Mouse (Mus musculus): ENCODE results near the gene Phactr1.
"Not testable (repeated sequence)": the region's sequence is repeated elsewhere in the genome, so short reads cannot be mapped to it uniquely, and the experiment has no call there.

Phactr1 gene

GRCm38 (mm10) chr13:42932046-42932445 lies 251.6 kb downstream of the Phactr1 start:
- no peak for DNase-seq

DNA sequence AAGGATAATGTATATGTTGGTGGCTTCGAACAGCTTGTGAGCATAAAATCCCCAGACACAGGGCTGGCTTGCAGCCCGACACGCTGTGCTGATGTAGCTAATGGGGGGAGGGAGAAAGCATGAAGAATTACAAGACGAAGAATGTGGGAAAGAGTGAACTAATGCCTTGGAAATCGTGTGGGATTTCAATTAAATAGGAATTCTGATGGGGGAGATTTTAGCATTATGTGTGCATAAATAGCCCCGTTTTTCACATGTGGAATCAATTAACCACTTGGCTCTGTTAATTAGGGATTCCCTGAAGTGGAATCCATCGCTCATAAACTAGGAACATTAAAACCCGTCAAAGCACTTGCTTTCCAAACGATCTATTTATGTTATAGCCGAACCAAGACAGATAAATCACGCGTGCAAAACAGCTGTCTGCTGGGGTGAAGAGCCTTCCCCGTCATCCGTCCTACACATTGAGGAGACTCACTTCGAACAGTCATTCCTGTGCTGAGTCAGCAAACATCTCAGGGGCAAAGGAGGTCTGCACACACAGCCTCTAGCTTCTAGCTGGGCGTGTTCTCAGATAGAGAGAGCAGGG lies 254.2 kb downstream of the Phactr1 start:
- no peak for DNase-seq

GRCm38 (mm10) chr13:42937871-42938270 lies 257.4 kb downstream of the Phactr1 start:
- DNase-seq = no peak

DNA sequence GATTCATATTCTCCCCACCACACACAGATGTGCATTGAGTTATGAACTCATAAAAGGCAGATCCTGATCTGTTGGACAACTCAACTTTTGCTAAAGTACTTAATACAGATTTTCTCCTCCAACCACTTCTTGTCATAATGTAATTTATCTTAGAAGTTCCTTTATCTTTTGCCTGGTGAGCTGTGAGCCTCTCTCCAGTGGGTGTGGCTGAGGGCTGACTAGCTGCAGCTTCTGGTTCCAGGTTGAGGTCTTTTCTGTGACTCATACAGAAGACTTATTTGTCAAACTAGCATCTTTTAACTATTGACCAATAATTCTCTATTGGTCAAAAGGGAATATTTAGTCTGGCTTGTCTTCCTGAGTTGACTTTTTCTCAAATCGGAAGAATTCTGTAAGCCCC lies 257.9 kb downstream of the Phactr1 start:
- DNase-seq = no peak

DNA sequence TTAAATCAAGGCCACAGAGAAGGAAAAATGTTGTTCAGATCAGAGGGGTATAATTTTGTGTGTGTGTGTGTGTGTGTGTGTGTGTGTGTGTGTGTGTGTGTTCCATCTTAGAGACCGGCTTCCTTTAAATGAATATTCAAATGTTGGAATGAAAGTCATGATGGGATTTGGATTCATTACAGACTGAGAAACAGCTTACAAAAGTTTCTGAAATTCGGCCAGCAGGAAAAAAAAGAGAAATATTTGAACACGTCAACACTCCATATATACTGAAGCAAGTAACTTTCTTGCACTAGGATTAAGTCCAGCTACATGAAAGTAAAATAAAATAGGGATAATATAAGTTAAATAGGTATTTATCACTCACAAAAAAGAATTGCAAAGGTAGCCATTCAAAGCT lies 259.8 kb downstream of the Phactr1 start:
- DNase-seq = no peak

DNA sequence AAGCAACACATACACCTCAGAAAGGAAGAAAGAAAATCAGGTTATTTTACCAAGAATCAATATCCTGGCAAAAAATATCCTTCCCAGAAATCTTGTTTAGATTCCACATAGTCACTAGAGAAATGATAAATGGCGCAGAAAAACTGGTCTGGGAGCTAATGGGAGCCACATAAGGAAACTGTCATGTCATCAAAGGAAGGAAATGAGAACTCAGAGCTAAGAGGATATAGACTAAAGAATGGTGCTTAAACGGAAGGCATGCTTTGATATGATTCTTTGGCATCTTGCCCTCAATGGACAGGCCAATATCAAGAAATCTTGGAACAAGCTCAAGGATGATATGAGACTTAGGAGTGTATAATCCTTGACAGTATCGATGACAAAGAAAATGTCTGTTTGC lies 263.7 kb downstream of the Phactr1 start:
- no peak for DNase-seq

- not testable (repeated sequence) for DNase-seq
Observed at GRCm38 (mm10) chr13:42945201-42945600, 264.8 kb downstream of the Phactr1 start.

GRCm38 (mm10) chr13:42948717-42949265 lies 268.4 kb downstream of the Phactr1 start:
- DNase-seq = no peak

GRCm38 (mm10) chr13:42949336-42949735 lies 268.9 kb downstream of the Phactr1 start:
- no peak for DNase-seq

DNA sequence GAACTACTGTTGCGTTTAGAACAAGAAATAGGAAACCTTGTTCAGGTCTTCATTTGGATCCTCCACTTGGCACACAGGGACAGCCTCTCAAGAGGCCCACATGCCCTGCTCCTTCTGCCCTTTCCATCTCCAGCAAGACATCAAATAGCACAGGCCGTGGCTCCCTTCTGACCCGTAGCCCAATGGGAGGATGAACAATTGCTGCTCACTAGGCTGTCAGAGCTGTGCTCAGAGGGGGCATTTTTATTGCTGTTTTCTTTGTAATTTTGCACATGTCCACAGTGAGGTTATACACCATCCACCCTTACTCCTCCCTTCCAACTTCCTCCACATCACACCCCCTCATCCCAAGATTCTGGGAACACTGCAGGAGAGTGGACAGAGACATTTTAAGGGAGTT lies 269.6 kb downstream of the Phactr1 start:
- no peak for DNase-seq

DNA sequence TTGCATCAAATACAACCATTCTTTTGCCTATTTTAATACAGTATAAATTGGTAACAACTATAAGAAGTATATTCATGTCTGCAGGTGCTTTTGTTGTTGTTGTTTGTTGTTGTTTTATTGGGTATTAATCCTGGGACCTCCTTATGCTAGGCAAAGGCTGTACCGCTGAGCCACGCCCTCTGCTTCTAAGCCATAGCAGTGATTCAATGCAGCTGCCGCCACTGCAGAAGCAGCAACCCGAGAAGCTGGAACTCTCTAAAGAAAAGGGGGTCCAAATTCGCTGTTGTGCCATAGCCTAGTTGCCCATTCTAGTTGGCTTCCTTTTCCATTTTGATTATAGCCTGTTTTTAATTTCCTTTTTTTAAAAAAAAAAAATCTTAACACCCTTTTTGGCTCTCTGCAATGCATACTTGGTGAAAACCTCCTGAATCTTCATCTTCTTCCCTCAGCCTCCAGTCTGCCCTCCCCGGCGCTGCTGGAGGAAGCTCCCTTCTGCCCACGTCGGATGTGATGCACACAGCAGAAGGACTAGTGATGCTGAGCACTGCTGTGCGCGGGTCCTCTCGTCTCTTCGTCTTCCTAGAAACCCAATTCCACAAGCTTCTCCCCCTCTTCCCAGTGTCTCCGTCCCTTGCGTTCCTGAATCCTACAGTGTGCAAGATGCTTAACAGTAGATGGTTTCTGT lies 271.8 kb downstream of the Phactr1 start:
- DNase-seq = no peak

GRCm38 (mm10) chr13:42953071-42953470 lies 272.6 kb downstream of the Phactr1 start:
- DNase-seq = no peak

GRCm38 (mm10) chr13:42954116-42954515 lies 273.7 kb downstream of the Phactr1 start:
- no peak for DNase-seq

DNA sequence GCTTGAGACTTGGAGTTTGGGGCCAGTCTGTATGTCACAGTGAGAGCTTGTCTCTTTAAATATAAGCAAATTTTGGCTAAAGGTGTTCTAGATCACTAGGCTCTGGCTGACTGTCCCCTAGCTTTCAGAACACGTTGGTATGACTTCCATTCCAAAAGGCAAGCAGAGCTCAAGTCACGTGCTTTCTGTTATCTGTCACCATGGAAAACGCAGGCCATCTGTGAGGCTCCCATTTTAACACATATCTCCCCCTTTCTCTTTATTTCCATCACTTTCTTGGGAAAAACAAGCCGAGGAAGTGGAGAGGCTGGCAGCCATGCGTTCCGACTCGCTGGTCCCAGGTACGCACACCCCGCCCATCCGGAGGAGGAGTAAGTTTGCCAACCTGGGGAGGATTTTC lies 275.9 kb downstream of the Phactr1 start:
- DNase-seq = no peak

- no peak for DNase-seq
Observed at GRCm38 (mm10) chr13:42957856-42958255, 277.4 kb downstream of the Phactr1 start.

GRCm38 (mm10) chr13:42958867-42959266 lies 278.4 kb downstream of the Phactr1 start:
- no peak for DNase-seq

GRCm38 (mm10) chr13:42961561-42961960 lies 281.1 kb downstream of the Phactr1 start:
- no peak for DNase-seq

GRCm38 (mm10) chr13:42968537-42968936 lies 288.1 kb downstream of the Phactr1 start:
- DNase-seq = no peak

GRCm38 (mm10) chr13:42973561-42973960 lies 293.1 kb downstream of the Phactr1 start:
- DNase-seq = no peak

DNA sequence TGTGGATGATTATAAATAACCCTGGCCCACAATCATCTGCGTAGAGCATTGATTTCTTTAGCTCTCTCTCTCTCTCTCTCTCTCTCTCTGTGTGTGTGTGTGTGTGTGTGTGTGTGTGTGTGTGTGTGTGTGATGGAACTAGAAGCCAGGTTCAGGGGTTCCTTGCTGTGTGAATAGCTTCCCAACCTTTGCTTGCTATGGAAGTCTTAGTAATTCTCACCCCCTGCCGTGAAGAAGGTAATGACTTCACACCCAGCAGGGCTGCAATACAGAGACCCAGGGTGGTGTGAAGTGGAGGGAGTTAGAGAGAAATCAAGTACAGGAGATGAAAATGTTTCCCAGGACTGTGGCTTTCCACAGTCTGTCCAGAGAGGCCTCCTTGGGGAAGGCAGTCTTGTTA lies 293.5 kb downstream of the Phactr1 start:
- DNase-seq = no peak

DNA sequence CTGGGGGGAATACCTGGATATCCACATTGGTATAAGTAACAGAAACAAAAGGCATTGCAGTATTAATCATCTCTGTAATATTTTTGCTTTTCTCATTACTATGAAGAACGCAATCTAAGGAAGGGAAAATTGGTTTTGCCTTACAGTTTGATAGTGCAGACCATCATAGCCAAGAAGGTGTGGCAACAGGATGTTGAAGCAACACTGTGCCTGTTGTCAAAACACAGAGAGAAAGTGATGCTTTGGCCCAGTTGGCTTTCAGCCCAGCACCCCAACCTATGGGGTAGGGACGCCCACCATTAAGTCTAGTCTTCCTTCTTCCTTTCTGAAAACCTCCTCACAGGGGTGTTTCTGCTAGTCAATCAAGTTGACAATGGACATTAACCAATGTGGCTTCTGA lies 294.1 kb downstream of the Phactr1 start:
- DNase-seq = no peak

- DNase-seq = no peak
Observed at GRCm38 (mm10) chr13:42976144-42976543, 295.7 kb downstream of the Phactr1 start.

GRCm38 (mm10) chr13:42976967-42977366 lies 296.5 kb downstream of the Phactr1 start:
- DNase-seq = no peak

- DNase-seq = no peak
Observed at GRCm38 (mm10) chr13:42980581-42980980, 300.2 kb downstream of the Phactr1 start.

- no peak for DNase-seq
Observed at GRCm38 (mm10) chr13:42982646-42983045, 302.2 kb downstream of the Phactr1 start.

All from B cell, adult 2 months (primary cell).